Mouse (Mus musculus) MEL-GATA-1-ER (cell line): ENCODE data around the gene Slc38a11.

Experiments used
- DNase-seq: peaks from one replicate; pipeline ENCODE4 v3.0.0-alpha.2; 2012; ENCODE audit warnings: low read depth; ENCODE audit errors: extremely low read depth

Slc38a11 gene

GRCm38 (mm10) chr2:65363828-65364497 lies at the start of gene Slc38a11:
Slc38a11 (minus strand) TSS chr2:65364034.
- no peak for DNase-seq

DNA sequence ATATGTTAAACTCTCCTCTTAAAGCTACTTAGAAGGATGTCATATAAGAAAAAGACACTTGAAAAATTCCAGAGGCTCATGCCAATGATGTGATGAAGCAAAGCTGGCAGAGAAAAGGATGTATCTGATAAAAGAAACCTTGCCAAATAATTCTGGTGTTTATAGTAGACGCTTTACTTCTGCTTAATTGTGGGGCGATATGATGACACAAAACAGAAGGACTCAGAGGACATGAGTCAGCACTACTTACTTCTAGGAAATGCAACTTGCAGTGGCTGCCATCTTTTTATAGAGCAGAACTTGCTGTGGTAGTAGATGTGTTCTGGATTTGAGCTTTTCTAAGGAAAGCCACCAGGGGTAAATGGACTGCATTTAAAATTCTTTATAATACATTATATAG lies 43.3 kb upstream of the Slc38a11 start:
- peak; percentile 11 for DNase-seq

- DNase-seq = no peak
Measured at GRCm38 (mm10) chr2:65405407-65405806, 41.6 kb upstream of the Slc38a11 start.

- no peak for DNase-seq
Measured at GRCm38 (mm10) chr2:65402001-65402400, 38.2 kb upstream of the Slc38a11 start.

DNA sequence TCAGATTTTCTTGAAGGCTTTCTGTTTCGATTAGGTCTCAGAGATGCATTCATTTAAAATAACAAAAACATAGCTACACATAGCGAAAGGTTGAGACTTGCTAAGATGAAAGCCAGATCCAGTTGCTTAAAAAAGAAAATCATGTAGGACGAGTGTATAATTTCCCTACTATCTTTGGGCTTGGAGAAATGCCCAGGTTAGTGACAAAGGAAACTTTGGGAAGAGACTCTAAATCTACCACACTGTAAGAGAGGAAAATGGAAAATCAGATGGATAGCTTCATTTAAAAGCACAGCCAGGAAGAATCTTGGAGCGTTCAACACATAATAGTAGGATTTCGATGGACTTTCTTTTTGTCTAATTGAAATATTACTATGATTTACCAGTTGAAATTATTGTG lies 36.1 kb upstream of the Slc38a11 start:
- DNase-seq = no peak

GRCm38 (mm10) chr2:65396128-65396527 lies 32.3 kb upstream of the Slc38a11 start:
- no peak for DNase-seq

GRCm38 (mm10) chr2:65393061-65393460 lies 29.2 kb upstream of the Slc38a11 start:
- no peak for DNase-seq

GRCm38 (mm10) chr2:65391322-65391721 lies 27.5 kb upstream of the Slc38a11 start:
- no peak for DNase-seq

DNA sequence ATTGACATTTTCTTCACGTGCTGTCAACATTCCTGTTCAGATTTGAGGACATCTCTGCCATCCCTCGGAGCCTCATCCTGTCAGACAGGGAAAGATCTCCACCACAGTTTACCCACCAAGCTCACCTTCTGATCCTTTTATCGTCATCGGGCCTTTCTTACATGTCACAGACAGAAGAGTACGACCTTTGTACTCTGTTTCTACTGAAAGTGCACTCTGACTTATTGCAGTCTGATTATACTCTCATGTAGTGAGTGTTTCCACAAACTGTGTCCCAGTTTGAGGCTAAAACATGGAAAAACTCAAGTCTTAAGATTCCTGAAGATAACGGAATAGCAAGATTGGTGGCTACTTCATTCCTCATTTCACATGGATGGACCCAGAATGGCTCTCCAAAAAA lies 21.0 kb upstream of the Slc38a11 start:
- no peak for DNase-seq

DNA sequence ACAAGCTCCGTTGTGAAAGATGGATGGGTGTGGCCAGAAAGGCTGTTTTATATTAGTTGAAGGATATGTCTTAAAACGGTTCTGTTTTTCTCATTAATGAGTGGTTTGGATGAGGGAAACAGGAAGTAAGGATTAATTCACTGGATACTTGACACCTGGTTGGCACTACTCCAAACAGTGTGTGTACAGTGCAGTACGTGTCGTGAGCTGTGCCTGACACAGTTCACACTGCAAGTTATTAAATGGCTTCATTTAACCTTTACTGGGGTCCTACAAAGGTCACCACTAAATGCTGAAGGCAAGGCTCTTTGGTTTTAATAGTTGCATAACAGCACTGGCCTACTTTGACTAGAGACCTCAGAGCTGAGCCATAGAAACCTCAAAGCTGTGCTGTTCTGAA lies 18.7 kb upstream of the Slc38a11 start:
- DNase-seq = no peak

DNA sequence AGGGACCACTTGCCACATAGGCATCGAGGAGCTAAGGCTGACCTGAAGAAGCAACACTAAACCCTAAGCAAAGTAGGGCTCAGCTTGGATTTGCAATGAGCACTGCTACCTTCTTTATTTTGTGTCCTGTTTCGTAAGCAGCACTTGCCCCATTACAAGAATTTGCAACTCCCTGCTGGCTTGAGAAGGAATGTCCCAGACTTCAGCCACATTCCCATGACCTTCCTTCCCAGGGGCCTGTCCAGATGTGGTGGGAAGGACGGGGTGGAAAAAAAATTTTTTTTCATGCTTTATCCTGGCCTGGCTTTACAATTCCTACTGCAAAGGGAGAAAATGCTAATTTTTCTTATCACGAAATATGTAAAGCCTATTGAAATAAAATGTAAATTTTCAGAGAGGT lies 14.6 kb upstream of the Slc38a11 start:
- no peak for DNase-seq

- DNase-seq = no peak
Measured at GRCm38 (mm10) chr2:65374410-65374809, 10.6 kb upstream of the Slc38a11 start.

DNA sequence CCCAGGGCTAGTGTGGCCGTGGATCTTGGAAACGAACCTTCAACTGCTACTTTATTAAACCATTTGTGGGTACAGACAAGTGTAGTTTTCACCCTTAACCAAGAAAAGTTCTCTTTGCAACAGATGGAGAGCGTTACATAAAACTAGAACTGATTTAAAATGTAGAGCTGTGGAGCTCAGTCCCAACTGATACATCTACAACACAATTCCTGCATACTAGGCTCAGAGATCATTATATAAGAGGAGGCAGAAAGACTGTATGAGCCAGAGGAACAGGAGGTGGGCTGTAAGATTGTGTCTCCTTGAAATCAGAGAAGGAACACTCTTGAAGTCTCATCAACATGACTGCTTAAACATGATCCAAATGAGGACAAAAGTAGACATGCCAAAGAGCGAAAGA lies 9.2 kb upstream of the Slc38a11 start:
- no peak for DNase-seq

DNA sequence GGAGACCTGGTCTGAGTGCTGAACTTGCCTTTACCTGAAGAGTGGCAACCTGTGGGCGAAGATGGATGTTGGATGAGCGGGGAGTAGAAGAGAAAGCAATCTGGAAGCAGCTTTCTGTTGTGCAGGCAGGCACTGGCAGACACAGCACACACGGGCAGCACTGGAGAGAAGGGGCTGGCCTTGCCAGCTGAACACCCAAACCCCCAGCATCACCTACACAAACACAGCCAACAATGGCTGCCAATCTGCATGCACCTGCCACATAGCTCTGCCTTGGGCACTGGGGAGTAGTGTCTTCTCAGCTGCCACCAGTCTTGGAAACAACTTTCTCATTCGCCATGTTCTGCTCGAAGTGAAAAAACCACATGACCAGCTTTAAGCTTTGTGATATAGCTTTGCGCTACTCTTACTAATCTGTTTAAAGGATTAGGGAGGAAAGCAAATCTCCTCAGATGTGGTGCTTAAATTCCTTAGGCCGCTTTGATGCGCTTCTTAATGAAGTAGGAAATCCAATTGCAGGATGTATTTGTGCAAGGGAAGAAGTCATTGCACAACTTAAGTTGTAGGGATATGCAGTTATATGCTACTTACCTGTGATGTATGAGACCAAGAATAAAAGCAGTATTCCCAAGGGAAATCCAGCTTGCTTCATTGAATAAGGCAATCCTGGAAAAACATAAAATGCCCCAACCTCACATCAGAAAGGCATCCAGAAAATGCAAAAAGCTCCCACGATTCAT lies 2.9 kb downstream of the Slc38a11 start:
- no peak for DNase-seq

GRCm38 (mm10) chr2:65347367-65347766 lies 16.5 kb downstream of the Slc38a11 start:
- no peak for DNase-seq

- DNase-seq = no peak
Measured at GRCm38 (mm10) chr2:65346915-65347314, 16.9 kb downstream of the Slc38a11 start.

- no peak for DNase-seq
Measured at GRCm38 (mm10) chr2:65346037-65346436, 17.8 kb downstream of the Slc38a11 start.

GRCm38 (mm10) chr2:65342057-65342456 lies 21.8 kb downstream of the Slc38a11 start:
- DNase-seq = no peak

DNA sequence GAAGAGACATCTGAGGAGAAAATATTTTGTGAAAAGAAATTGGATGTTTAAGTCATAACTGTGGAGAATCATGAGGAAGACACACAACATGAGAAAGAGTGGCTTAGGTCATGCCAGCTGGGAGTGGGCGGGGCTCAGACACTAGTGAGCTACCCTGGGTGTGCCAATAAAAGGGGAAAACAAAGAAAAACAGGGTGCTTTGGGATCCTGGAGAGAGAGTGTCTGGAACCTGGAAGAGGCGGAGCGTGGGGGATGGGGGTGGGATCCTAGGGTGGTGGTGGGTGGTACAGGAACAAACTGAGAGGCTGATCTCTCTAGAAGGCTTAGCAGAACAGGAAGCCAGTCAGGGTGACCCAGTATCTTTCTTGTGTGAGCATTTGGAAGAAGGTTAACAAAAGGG lies 23.0 kb downstream of the Slc38a11 start:
- DNase-seq = no peak

GRCm38 (mm10) chr2:65337378-65338140 lies 26.3 kb downstream of the Slc38a11 start:
- no peak for DNase-seq

- DNase-seq = no peak
Measured at GRCm38 (mm10) chr2:65336608-65337007, 27.2 kb downstream of the Slc38a11 start.

DNA sequence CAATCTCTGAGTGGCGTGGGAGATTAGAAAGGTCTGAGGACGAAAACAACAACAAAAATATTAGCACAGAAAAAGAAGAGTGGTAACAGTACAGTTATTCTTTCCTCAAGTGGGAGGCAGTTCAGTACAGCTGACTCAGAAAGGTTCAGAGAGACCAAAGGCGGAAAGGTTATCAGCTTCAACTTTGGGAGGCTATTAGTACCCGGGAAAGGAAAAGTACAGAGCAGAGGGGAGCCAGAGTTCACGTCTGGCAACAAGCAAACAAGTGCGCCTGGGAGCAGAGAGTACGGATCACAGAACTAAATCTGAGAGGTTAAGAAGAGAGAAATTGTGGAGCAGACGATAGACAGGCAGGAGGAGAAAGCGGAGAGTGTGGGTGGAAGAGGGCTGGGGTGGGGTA lies 29.7 kb downstream of the Slc38a11 start:
- no peak for DNase-seq
